Mouse (Mus musculus) CH12.LX (cell line): ENCODE data around the gene 2410015M20Rik. TPM values are rescaled to one million over a fixed set of nuclear protein-coding genes. Genes with fewer than 3 reads are reported as not detected.

ENCODE experiments used
- DNase-seq: peaks from one replicate; pipeline ENCODE4 v3.0.0-alpha.2; 2013; ENCODE audit errors: extremely low read depth
- H3K27ac ChIP-seq: 2 replicates; pipeline ENCODE4 v1.5.1; 2012; ENCODE audit warnings: low read depth, mild to moderate bottlenecking, control low read depth, moderate library complexity; ENCODE audit not compliant: insufficient read depth
- H3K27me3 ChIP-seq: replicated peaks from 2 replicates; pipeline ENCODE3; 2012; ENCODE audit warnings: inconsistent platforms
- H3K36me3 ChIP-seq, 2 experiments: replicated peaks in 1 of 2; 2 replicates each; pipeline versions ENCODE3 to v1.6.1; 2012; ENCODE audit warnings: inconsistent platforms in 1 of 2, low read length in 1 of 2, mild to moderate bottlenecking in 1 of 2, mixed read lengths in 1 of 2, moderate library complexity in 1 of 2; ENCODE audit not compliant: control insufficient read depth in 1 of 2, insufficient read depth in 1 of 2
- H3K4me1 ChIP-seq, 2 experiments: 2 replicates each; pipeline ENCODE4 v1.6.1; 2012; ENCODE audit warnings: inconsistent platforms in 1 of 2, moderate library complexity in 1 of 2; ENCODE audit not compliant: insufficient read depth in 2 of 2, control insufficient read depth in 1 of 2
- H3K4me2 ChIP-seq: 2 replicates; pipeline ENCODE4 v1.6.1; 2012; ENCODE audit warnings: low read depth, mild to moderate bottlenecking, control low read depth; ENCODE audit not compliant: poor library complexity, insufficient read depth, severe bottlenecking
- H3K4me3 ChIP-seq, 3 experiments: fragments of 150-350 bp in 1 of 3; sonication (generic) in 1 of 3; replicated peaks in 1 of 3; 2 replicates each; pipeline versions ENCODE3 to v1.5.1; 2011 to 2012; ENCODE audit warnings: low read depth in 2 of 3, low read length in 2 of 3, mild to moderate bottlenecking in 2 of 3, moderate library complexity in 2 of 3, control low read depth in 1 of 3, improper control_type of control experiment in 1 of 3, inconsistent platforms in 1 of 3, mixed read lengths in 1 of 3; ENCODE audit not compliant: poor library complexity in 1 of 3
- H3K79me2 ChIP-seq: replicated peaks from 2 replicates; pipeline ENCODE4 v1.6.1; 2012; ENCODE audit warnings: mild to moderate bottlenecking, moderate library complexity; ENCODE audit not compliant: control insufficient read depth, poor library complexity, insufficient read depth, severe bottlenecking; ENCODE audit errors: extremely low read depth
- H3K9ac ChIP-seq: 2 replicates; pipeline ENCODE4 v1.6.1; 2012; ENCODE audit warnings: low read depth, mild to moderate bottlenecking, control low read depth, moderate library complexity; ENCODE audit not compliant: insufficient read depth
- H3K9me3 ChIP-seq: replicated peaks from 2 replicates; pipeline ENCODE3; 2012; ENCODE audit warnings: low read length, inconsistent platforms, mixed read lengths
- CHD1 ChIP-seq: IDR thresholded peaks from 2 replicates; pipeline ENCODE4 v1.6.1; 2012; ENCODE audit warnings: low read depth, low read length, improper control_type of control experiment, inconsistent platforms
- ELF1 ChIP-seq: IDR thresholded peaks from 2 replicates; pipeline ENCODE4 v1.6.1; 2014; ENCODE audit warnings: low read depth, mild to moderate bottlenecking, inconsistent platforms, low read length, improper control_type of control experiment
- GABPA ChIP-seq: IDR thresholded peaks from 2 replicates; pipeline ENCODE4 v1.6.1; 2012; ENCODE audit warnings: low read depth, low read length, improper control_type of control experiment, inconsistent platforms; ENCODE audit not compliant: insufficient replicate concordance
- HCFC1 ChIP-seq: IDR thresholded peaks from 2 replicates; pipeline ENCODE4 v1.6.1; 2012; ENCODE audit warnings: low read depth, mild to moderate bottlenecking, inconsistent platforms, low read length, improper control_type of control experiment
- KAT2A ChIP-seq: IDR thresholded peaks from 2 replicates; pipeline ENCODE4 v1.6.1; 2012; ENCODE audit warnings: low read length, improper control_type of control experiment, inconsistent platforms; ENCODE audit not compliant: insufficient replicate concordance
- NRF1 ChIP-seq: IDR thresholded peaks from 2 replicates; pipeline ENCODE4 v1.6.1; 2014; ENCODE audit warnings: low read depth, mild to moderate bottlenecking, inconsistent platforms, low read length, improper control_type of control experiment, moderate library complexity
- POLR2A ChIP-seq: IDR thresholded peaks from 2 replicates; pipeline ENCODE4 v1.6.1; 2011; ENCODE audit warnings: low read depth, mild to moderate bottlenecking, improper control_type of control experiment, low read length
- RAD21 ChIP-seq: IDR thresholded peaks from 2 replicates; pipeline ENCODE4 v1.6.1; 2011; ENCODE audit warnings: low read depth, mild to moderate bottlenecking, low read length, improper control_type of control experiment, moderate library complexity
- RCOR1 ChIP-seq: conservative IDR thresholded peaks from 2 replicates; pipeline ENCODE4 v1.6.1; 2012; ENCODE audit warnings: low read depth, mild to moderate bottlenecking, inconsistent platforms, low read length, improper control_type of control experiment
- SIN3A ChIP-seq: IDR thresholded peaks from 2 replicates; pipeline ENCODE4 v1.6.1; 2012; ENCODE audit warnings: low read length, improper control_type of control experiment, inconsistent platforms
- SMC3 ChIP-seq: IDR thresholded peaks from 2 replicates; pipeline ENCODE4 v1.6.1; 2011; ENCODE audit warnings: low read depth, low read length, improper control_type of control experiment
- USF2 ChIP-seq: conservative IDR thresholded peaks from 2 replicates; pipeline ENCODE4 v1.6.1; 2011; ENCODE audit warnings: low read depth, low read length, improper control_type of control experiment
- ZC3H11A ChIP-seq: IDR thresholded peaks from 2 replicates; pipeline ENCODE4 v1.6.1; 2012; ENCODE audit warnings: low read depth, mild to moderate bottlenecking, inconsistent platforms, low read length, improper control_type of control experiment
- dilution Hi-C: fragments of 300-500 bp; cut with MboI; formaldehyde crosslinking; loops from 2 replicates; pipeline ENCODE4 v1.14.3; 2020; ENCODE audit warnings: low sequenced_read_pairs; ENCODE audit not compliant: extremely low pct_unique_long_range_greater_than_20kb, extremely low pct_ligation_motif_present
- in situ Hi-C: fragments of 300-500 bp; cut with MboI; formaldehyde crosslinking; loops from 3 replicates; pipeline ENCODE4 v1.14.3; 2019; ENCODE audit warnings: low sequenced_read_pairs, low pct_ligation_motif_present, low pct_unique_long_range_greater_than_20kb, mixed read lengths
- polyA plus RNA-seq: library from polyadenylated mRNA; unstranded; fragments of >175 nt; gene quantifications from 2 replicates; pipeline ENCODE4 v1.2.1, GENCODE M21; 2012; ENCODE audit warnings: low read depth; ENCODE audit not compliant: insufficient read length
- total RNA-seq, 2 experiments: library from RNA; depleted of rRNA; stranded (reverse); fragments of 300-350 nt in 1 of 2; fragments of >200 nt in 1 of 2; gene quantifications; 2 replicates each; pipeline ENCODE4 v1.2.3; 2012 to 2014

The 2410015M20Rik gene
- total and polyA plus RNA-seq, 3 experiments = 154 to 272 (median 202) TPM

GRCm38 (mm10) chr17:56572939-56573338, 36.6 kb downstream of the 2410015M20Rik start:
- TF ChIP-seq RAD21 (no peak), USF2 (no peak), GABPA (no peak), ELF1 (no peak), ZC3H11A (no peak), SIN3A (no peak)
- peaks cover 87 to 93% of the 10 kb centered on the region in 2 experiments for H3K36me3 ChIP-seq
- no peak overlapping the region for H3K9ac ChIP-seq
- H3K9me3 ChIP-seq = no peaks in the 10 kb centered on the region
- no peaks in the 10 kb centered on the region for H3K27me3 ChIP-seq
- H3K4me2 ChIP-seq = no peak overlapping the region
- dilution Hi-C loops = no loop called here
- in situ Hi-C loops = no loop called here
- no peak for DNase-seq
- H3K4me1 ChIP-seq = no peaks in the 10 kb centered on the region
- no peak overlapping the region for H3K4me3 ChIP-seq
- H3K79me2 ChIP-seq = no peaks in the 10 kb centered on the region
- H3K27ac ChIP-seq = no peak overlapping the region

- Histone ChIP-seq H3K36me3 (peaks cover 86 to 93% of the 10 kb centered on the region in 2 experiments), H3K9me3 (no peaks in the 10 kb centered on the region), H3K4me2 (no peak overlapping the region), H3K9ac (no peak overlapping the region), H3K4me3 (no peak overlapping the region), H3K79me2 (no peaks in the 10 kb centered on the region), H3K4me1 (no peaks in the 10 kb centered on the region), H3K27me3 (no peaks in the 10 kb centered on the region), H3K27ac (no peak overlapping the region)
- in situ Hi-C loops = no loop called here
- dilution Hi-C loops = no loop called here
- DNase-seq = no peak
- TF ChIP-seq SIN3A (no peak), HCFC1 (no peak), GABPA (no peak)
Measured at GRCm38 (mm10) chr17:56572154-56572553, 37.4 kb downstream of the 2410015M20Rik start.

- H3K4me1 ChIP-seq = no peaks in the 10 kb centered on the region
Measured at GRCm38 (mm10) chr17:56570287-56570686, 39.3 kb downstream of the 2410015M20Rik start.

More at GRCm38 (mm10) chr17:56570287-56570686, 39.3 kb downstream of the 2410015M20Rik start:
- dilution Hi-C loops = no loop called here
- no peak for DNase-seq
- in situ Hi-C loops = no loop called here
- no peak overlapping the region for H3K9ac ChIP-seq
- TF ChIP-seq KAT2A = no peak
- no peak for TF ChIP-seq CHD1
- no peak for TF ChIP-seq POLR2A
- no peak for TF ChIP-seq NRF1
- no peak for TF ChIP-seq HCFC1
- TF ChIP-seq RCOR1 = no peak
- no peak for TF ChIP-seq SMC3
- peaks cover 90 to 97% of the 10 kb centered on the region in 2 experiments for H3K36me3 ChIP-seq
- H3K27me3 ChIP-seq = no peaks in the 10 kb centered on the region
- no peak overlapping the region for H3K4me3 ChIP-seq
- no peak overlapping the region for H3K27ac ChIP-seq
- H3K79me2 ChIP-seq = no peaks in the 10 kb centered on the region
- no peaks in the 10 kb centered on the region for H3K9me3 ChIP-seq
- no peak overlapping the region for H3K4me2 ChIP-seq
